Mouse (Mus musculus): Measurements from ENCODE around the gene Gdpd5.

Gdpd5 gene

GRCm38 (mm10) chr7:99405386-99406155, 24.4 kb downstream of the Gdpd5 start:
- DNase-seq: no peak

GRCm38 (mm10) chr7:99407598-99407997, 26.4 kb downstream of the Gdpd5 start:
- no peak for DNase-seq

GRCm38 (mm10) chr7:99409441-99410222, 28.4 kb downstream of the Gdpd5 start:
- DNase-seq: no peak

- DNase-seq: no peak
These were observed 29.1 kb downstream of the Gdpd5 start for GRCm38 (mm10) chr7:99410315-99410714.

GRCm38 (mm10) chr7:99411047-99411779, 30.0 kb downstream of the Gdpd5 start:
- no peak for DNase-seq

- no peak for DNase-seq
These were observed 33.8 kb downstream of the Gdpd5 start for GRCm38 (mm10) chr7:99415045-99415444.

- DNase-seq: no peak
These were observed 38.1 kb downstream of the Gdpd5 start for GRCm38 (mm10) chr7:99419311-99419710.

- peak; percentile 59 to 73 for DNase-seq
These were observed 39.8 kb downstream of the Gdpd5 start for GRCm38 (mm10) chr7:99421006-99421405.

- DNase-seq: peak in 1 of 2 experiments; percentile 23
These were observed 43.4 kb downstream of the Gdpd5 start for GRCm38 (mm10) chr7:99424538-99425155.

- DNase-seq: no peak
These were observed 44.5 kb downstream of the Gdpd5 start for GRCm38 (mm10) chr7:99425706-99426105.

- no peak for DNase-seq
These were observed 45.8 kb downstream of the Gdpd5 start for GRCm38 (mm10) chr7:99427031-99427430.

- no peak for DNase-seq
These were observed 46.8 kb downstream of the Gdpd5 start for GRCm38 (mm10) chr7:99427987-99428386.

GRCm38 (mm10) chr7:99428836-99429235, 47.6 kb downstream of the Gdpd5 start:
- DNase-seq: no peak

GRCm38 (mm10) chr7:99429786-99430185, 48.6 kb downstream of the Gdpd5 start:
- DNase-seq: no peak

GRCm38 (mm10) chr7:99430246-99430645, 49.0 kb downstream of the Gdpd5 start:
- no peak for DNase-seq

GRCm38 (mm10) chr7:99432248-99432647, 51.0 kb downstream of the Gdpd5 start:
- no peak for DNase-seq

- DNase-seq: no peak
These were observed 51.6 kb downstream of the Gdpd5 start for GRCm38 (mm10) chr7:99432863-99433262.

GRCm38 (mm10) chr7:99434672-99435250, 53.5 kb downstream of the Gdpd5 start:
- DNase-seq: no peak

- no peak for DNase-seq
These were observed 55.3 kb downstream of the Gdpd5 start for GRCm38 (mm10) chr7:99436530-99436929.

GRCm38 (mm10) chr7:99438881-99439280, 57.7 kb downstream of the Gdpd5 start:
- no peak for DNase-seq

- peak; percentile 73 to 92 for DNase-seq
These were observed 60.4 kb downstream of the Gdpd5 start for GRCm38 (mm10) chr7:99441534-99442072.

GRCm38 (mm10) chr7:99443164-99443563, 62.0 kb downstream of the Gdpd5 start:
- DNase-seq: no peak

Data from kidney, adult 8-10 months (tissue).